Mouse (Mus musculus): Measurements from ENCODE around the gene Iqce.

The Iqce gene

GRCm38 (mm10) chr5:140702618-140703175, 519 bp upstream of the Iqce start:
- TF ChIP-seq NANOG (IDR thresholded peaks at IDR 0.05; ENCODE audit: borderline replicate concordance, low read length) (no peak), POU5F1 (IDR thresholded peaks at IDR 0.05; ENCODE audit: borderline replicate concordance, low read length) (no peak), CTCF (conservative IDR thresholded peaks at IDR 0.05; ENCODE audit: low read length) (no peak)
- Histone ChIP-seq H3K4me1 (replicated peaks; ENCODE audit: low read depth, low read length) (peaks cover 58% of the 10 kb centered on the region), H3K27me3 (ENCODE audit: insufficient read depth, low read length) (peaks cover 7% of the 10 kb centered on the region; the same call in 1 of the 2 replicates), H3K9me3 (ENCODE audit: low read length) (no peaks in the 10 kb centered on the region), H3K36me3 (ENCODE audit: insufficient read depth, low read length) (peaks cover 22% of the 10 kb centered on the region), H3K4me3 (replicated peaks; ENCODE audit: low read length) (peak overlapping the region; percentile 94)

- Histone ChIP-seq H3K27me3 (ENCODE audit: insufficient read depth, low read length) (peaks cover 7% of the 10 kb centered on the region; the same call in 1 of the 2 replicates), H3K4me3 (replicated peaks; ENCODE audit: low read length) (peak overlapping the region; percentile 94), H3K4me1 (replicated peaks; ENCODE audit: low read depth, low read length) (peaks cover 57% of the 10 kb centered on the region), H3K9me3 (ENCODE audit: low read length) (no peaks in the 10 kb centered on the region), H3K36me3 (ENCODE audit: insufficient read depth, low read length) (peaks cover 22% of the 10 kb centered on the region)
- no peak for TF ChIP-seq CTCF (conservative IDR thresholded peaks at IDR 0.05; ENCODE audit: low read length)
- no peak for TF ChIP-seq POU5F1 (IDR thresholded peaks at IDR 0.05; ENCODE audit: borderline replicate concordance, low read length)
- TF ChIP-seq NANOG (IDR thresholded peaks at IDR 0.05; ENCODE audit: borderline replicate concordance, low read length): no peak
Measured at GRCm38 (mm10) chr5:140701661-140702060, 517 bp downstream of the Iqce start.

GRCm38 (mm10) chr5:140699776-140700175, 2.4 kb downstream of the Iqce start:
- Histone ChIP-seq H3K4me1 (replicated peaks; ENCODE audit: low read depth, low read length) (peaks cover 44% of the 10 kb centered on the region), H3K4me3 (replicated peaks; ENCODE audit: low read length) (0 out of 2 replicates have a peak overlapping the region, but pooled peaks have one; percentile 4), H3K36me3 (ENCODE audit: insufficient read depth, low read length) (peaks cover 27% of the 10 kb centered on the region), H3K9me3 (ENCODE audit: low read length) (no peaks in the 10 kb centered on the region), H3K27me3 (ENCODE audit: insufficient read depth, low read length) (peaks cover 7% of the 10 kb centered on the region; the same call in 1 of the 2 replicates)
- TF ChIP-seq CTCF (conservative IDR thresholded peaks at IDR 0.05; ENCODE audit: low read length): no peak
- no peak for TF ChIP-seq NANOG (IDR thresholded peaks at IDR 0.05; ENCODE audit: borderline replicate concordance, low read length)
- TF ChIP-seq POU5F1 (IDR thresholded peaks at IDR 0.05; ENCODE audit: borderline replicate concordance, low read length): no peak

GRCm38 (mm10) chr5:140695987-140696386, 6.2 kb downstream of the Iqce start:
- H3K9me3 ChIP-seq (ENCODE audit: low read length): 0 out of 2 replicates have a peak, but pooled peaks cover under 1% of the 10 kb centered on the region
- peaks cover 4% of the 10 kb centered on the region; the same call in 1 of the 2 replicates for H3K27me3 ChIP-seq (ENCODE audit: insufficient read depth, low read length)
- H3K4me1 ChIP-seq (replicated peaks; ENCODE audit: low read depth, low read length): peaks cover 33% of the 10 kb centered on the region
- no peak overlapping the region for H3K4me3 ChIP-seq (replicated peaks; ENCODE audit: low read length)
- TF ChIP-seq POU5F1 (IDR thresholded peaks at IDR 0.05; ENCODE audit: borderline replicate concordance, low read length): no peak
- no peak for TF ChIP-seq NANOG (IDR thresholded peaks at IDR 0.05; ENCODE audit: borderline replicate concordance, low read length)
- TF ChIP-seq CTCF (conservative IDR thresholded peaks at IDR 0.05; ENCODE audit: low read length): no peak
- H3K36me3 ChIP-seq (ENCODE audit: insufficient read depth, low read length): peaks cover 52% of the 10 kb centered on the region

- Histone ChIP-seq H3K4me1 (replicated peaks; ENCODE audit: low read depth, low read length) (peaks cover 42% of the 10 kb centered on the region), H3K27me3 (ENCODE audit: insufficient read depth, low read length) (no peaks in the 10 kb centered on the region), H3K4me3 (replicated peaks; ENCODE audit: low read length) (no peak overlapping the region), H3K36me3 (ENCODE audit: insufficient read depth, low read length) (peaks cover 62% of the 10 kb centered on the region), H3K9me3 (ENCODE audit: low read length) (0 out of 2 replicates have a peak, but pooled peaks cover 4% of the 10 kb centered on the region)
- TF ChIP-seq NANOG (IDR thresholded peaks at IDR 0.05; ENCODE audit: borderline replicate concordance, low read length): no peak
- no peak for TF ChIP-seq POU5F1 (IDR thresholded peaks at IDR 0.05; ENCODE audit: borderline replicate concordance, low read length)
- no peak for TF ChIP-seq CTCF (conservative IDR thresholded peaks at IDR 0.05; ENCODE audit: low read length)
Measured at GRCm38 (mm10) chr5:140688434-140688833, 13.7 kb downstream of the Iqce start.

GRCm38 (mm10) chr5:140684343-140685148, 17.6 kb downstream of the Iqce start:
- Histone ChIP-seq H3K27me3 (ENCODE audit: insufficient read depth, low read length) (no peaks in the 10 kb centered on the region), H3K4me1 (replicated peaks; ENCODE audit: low read depth, low read length) (peaks cover 36% of the 10 kb centered on the region), H3K9me3 (ENCODE audit: low read length) (peaks cover 6% of the 10 kb centered on the region; the same call in 1 of the 2 replicates), H3K36me3 (ENCODE audit: insufficient read depth, low read length) (peaks cover 51% of the 10 kb centered on the region), H3K4me3 (replicated peaks; ENCODE audit: low read length) (no peak overlapping the region)
- no peak for TF ChIP-seq POU5F1 (IDR thresholded peaks at IDR 0.05; ENCODE audit: borderline replicate concordance, low read length)
- TF ChIP-seq CTCF (conservative IDR thresholded peaks at IDR 0.05; ENCODE audit: low read length): peak; percentile 77

- no peak overlapping the region for H3K4me3 ChIP-seq (replicated peaks; ENCODE audit: low read length)
- no peaks in the 10 kb centered on the region for H3K27me3 ChIP-seq (ENCODE audit: insufficient read depth, low read length)
- H3K36me3 ChIP-seq (ENCODE audit: insufficient read depth, low read length): peaks cover 55% of the 10 kb centered on the region
- peaks cover 24% of the 10 kb centered on the region for H3K4me1 ChIP-seq (replicated peaks; ENCODE audit: low read depth, low read length)
- H3K9me3 ChIP-seq (ENCODE audit: low read length): peaks cover 6% of the 10 kb centered on the region; the same call in 1 of the 2 replicates
- TF ChIP-seq CTCF (conservative IDR thresholded peaks at IDR 0.05; ENCODE audit: low read length) (no peak), POU5F1 (IDR thresholded peaks at IDR 0.05; ENCODE audit: borderline replicate concordance, low read length) (no peak), NANOG (IDR thresholded peaks at IDR 0.05; ENCODE audit: borderline replicate concordance, low read length) (no peak)
Measured at GRCm38 (mm10) chr5:140682113-140682512, 20.1 kb downstream of the Iqce start.

- Histone ChIP-seq H3K9me3 (ENCODE audit: low read length) (peaks cover 6% of the 10 kb centered on the region; the same call in 1 of the 2 replicates), H3K4me1 (replicated peaks; ENCODE audit: low read depth, low read length) (peaks cover 25% of the 10 kb centered on the region), H3K4me3 (replicated peaks; ENCODE audit: low read length) (no peak overlapping the region), H3K27me3 (ENCODE audit: insufficient read depth, low read length) (no peaks in the 10 kb centered on the region), H3K36me3 (ENCODE audit: insufficient read depth, low read length) (peaks cover 56% of the 10 kb centered on the region)
- no peak for TF ChIP-seq NANOG (IDR thresholded peaks at IDR 0.05; ENCODE audit: borderline replicate concordance, low read length)
- TF ChIP-seq POU5F1 (IDR thresholded peaks at IDR 0.05; ENCODE audit: borderline replicate concordance, low read length): no peak
- TF ChIP-seq CTCF (conservative IDR thresholded peaks at IDR 0.05; ENCODE audit: low read length): no peak
Measured at GRCm38 (mm10) chr5:140680950-140681349, 21.2 kb downstream of the Iqce start.

All from E14TG2a.4 (cell line).